Mouse (Mus musculus) macrophage (primary cell): ENCODE data around the gene Rnf111. TPM values are rescaled to one million over a fixed set of nuclear protein-coding genes. Genes with fewer than 3 reads are reported as not detected.
"Not testable (repeated sequence)": the region's sequence is repeated elsewhere in the genome, so short reads cannot be mapped to it uniquely, and the experiment has no call there.

ENCODE experiments used
- H3K27ac ChIP-seq: fragments of 350-480 bp; formaldehyde crosslinking; 2 replicates; pipeline ENCODE4 v1.9.0; 2021
- H3K36me3 ChIP-seq: fragments of 350-480 bp; formaldehyde crosslinking; 2 replicates; pipeline ENCODE4 v1.9.0; 2021; ENCODE audit errors: inconsistent target
- H3K4me3 ChIP-seq: fragments of 350-480 bp; formaldehyde crosslinking; 2 replicates; pipeline ENCODE4 v1.9.0; 2021; ENCODE audit errors: inconsistent target
- H3K79me2 ChIP-seq: fragments of 350-480 bp; formaldehyde crosslinking; 2 replicates; pipeline ENCODE4 v1.9.0; 2021; ENCODE audit errors: inconsistent target
- WGBS: methylation state at CpG from one replicate; pipeline ENCODE4 v1.1.7; 2026; ENCODE audit warnings: inconsistent platforms; ENCODE audit not compliant: missing documents; 5-methylcytosine and 5-hydroxymethylcytosine counted together
- polyA plus RNA-seq: library from polyadenylated mRNA; stranded (reverse); fragments of 250-400 nt; gene quantifications from 3 replicates; pipeline ENCODE4 v1.2.4, GENCODE M21; 2018; ENCODE audit warnings: inconsistent platforms
- total RNA-seq, 78 experiments: library from RNA; depleted of rRNA; stranded (reverse); fragments of 250-400 nt; gene quantifications; 1 replicate in 9 of 78; 2 replicates in 24 of 78; 3 replicates in 43 of 78; 4 replicates in 2 of 78; pipeline ENCODE4 v1.2.4; 2018; ENCODE audit warnings: inconsistent platforms in 56 of 78

Rnf111 gene
- 100 to 1,000 TPM; 186 to 315 (median 261) TPM for total RNA-seq (2018; cell fraction: chromatin; rRNA removed)
- 10 to 100 TPM; 33.3 to 57.1 (median 47.5) TPM for total RNA-seq (2018; cell fraction: cytosol; rRNA removed)
- total RNA-seq (2018; cell fraction: nucleus; rRNA removed), result 100 to 1,000 TPM; 108 to 232 (median 152) TPM
- 26.9 to 36.9 TPM (median 33.3 TPM) in 3 replicates for polyA plus RNA-seq

DNA sequence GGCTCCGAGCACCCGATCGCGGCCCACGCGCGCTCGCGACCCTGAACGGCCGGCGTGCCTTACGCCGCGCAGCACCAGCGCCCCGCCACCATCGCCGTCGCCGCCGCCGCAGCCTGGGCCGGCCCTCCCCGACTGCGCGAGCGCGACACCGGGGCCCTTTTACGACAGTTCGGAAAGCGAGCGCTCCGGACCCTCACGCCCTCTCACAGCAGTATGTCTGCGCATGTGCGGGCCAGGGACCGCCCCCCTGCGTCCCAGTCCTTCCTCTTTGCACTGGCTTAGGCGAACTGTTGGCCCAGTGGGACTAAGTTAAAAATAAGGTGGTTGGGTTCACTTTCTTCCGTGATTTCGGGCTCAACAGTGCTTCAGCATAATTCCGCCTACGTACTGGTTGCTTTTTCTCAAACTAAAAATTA is at the start of gene Rnf111:
Rnf111 (minus strand) TSS at position 100 of the 416 bp plus-strand sequence.
- H3K27ac ChIP-seq, result peak within 1 kb of the TSS; percentile 63
- peaks cover 2% of the 10 kb centered on the region; the same call in 1 of the 2 replicates for H3K36me3 ChIP-seq
- peaks cover 42% of the 10 kb centered on the region for H3K79me2 ChIP-seq
- WGBS, result under 1% methylated on average over 39 of the region's 45 CpGs
- peak within 1 kb of the TSS; percentile 59 for H3K4me3 ChIP-seq

DNA sequence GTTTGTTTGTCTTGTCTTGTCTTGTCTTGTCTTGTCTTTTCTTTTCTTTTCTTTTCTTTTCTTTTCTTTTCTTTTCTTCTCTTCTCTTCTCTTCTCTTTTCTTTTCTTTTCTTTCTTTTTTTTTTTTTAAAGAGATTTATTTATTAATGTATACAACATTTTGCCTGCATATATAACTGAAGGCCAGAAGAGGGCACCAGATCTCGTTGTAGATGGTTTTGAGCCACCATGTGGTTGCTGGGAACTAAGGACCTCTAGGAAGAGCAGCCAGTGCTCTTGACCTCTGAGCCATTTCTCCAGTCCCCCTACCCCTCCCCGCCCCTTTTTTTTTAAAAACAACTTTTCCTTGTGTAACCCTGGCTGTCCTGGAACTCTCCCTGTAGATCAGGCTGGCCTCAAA is 48.7 kb upstream of the Rnf111 start:
- not testable (repeated sequence) for H3K27ac ChIP-seq, H3K4me3 ChIP-seq, H3K36me3 ChIP-seq
- WGBS, result 100% methylated on average over 2 of the region's 2 CpGs
- H3K79me2 ChIP-seq, result peaks cover 95% of the 10 kb centered on the region

DNA sequence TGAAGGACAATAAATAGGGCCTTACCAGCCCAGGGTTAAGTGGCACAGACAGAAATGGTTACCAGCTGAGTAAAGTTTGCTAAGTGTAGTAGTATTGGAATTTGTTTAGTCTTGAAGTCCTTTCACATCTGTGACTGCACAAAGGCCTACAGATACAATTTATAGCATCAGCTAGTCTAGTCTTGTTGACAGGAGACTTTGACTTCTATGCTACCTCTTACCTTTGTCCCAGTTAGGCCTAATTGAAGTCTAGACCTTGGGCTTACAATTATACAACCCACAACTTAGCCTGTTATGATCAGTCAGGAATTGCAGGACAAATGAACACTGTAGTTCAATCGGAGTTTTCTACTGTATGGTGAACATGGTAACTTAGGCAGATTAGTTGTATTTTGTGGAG is 48.0 kb upstream of the Rnf111 start:
- 85% methylated on average over 1 of the region's 1 CpGs for WGBS
- Histone ChIP-seq H3K4me3 (no peak overlapping the region), H3K36me3 (peaks cover 6% of the 10 kb centered on the region; the same call in 1 of the 2 replicates), H3K27ac (no peak overlapping the region), H3K79me2 (peaks cover 95% of the 10 kb centered on the region)

DNA sequence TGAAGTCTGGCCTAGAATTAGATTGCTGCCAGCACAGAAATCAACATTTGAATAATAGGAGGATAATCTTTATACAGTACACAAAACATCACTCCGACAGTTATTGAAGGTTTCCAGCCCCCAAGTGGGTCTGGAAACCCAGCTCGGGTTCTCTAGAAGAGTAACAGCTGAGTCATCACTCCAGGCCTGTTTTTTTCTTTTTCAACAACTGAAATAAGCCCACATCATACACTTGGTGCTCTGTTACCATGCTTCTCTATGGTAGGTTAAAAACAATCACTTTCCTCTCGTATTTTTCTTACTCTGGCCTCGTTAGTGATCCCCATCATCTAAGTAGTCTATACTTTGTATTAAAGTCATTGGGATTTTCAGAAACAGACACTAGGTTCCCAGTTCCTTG is 44.8 kb upstream of the Rnf111 start:
- Histone ChIP-seq H3K36me3 (peaks cover 6% of the 10 kb centered on the region; the same call in 1 of the 2 replicates), H3K79me2 (peaks cover 98% of the 10 kb centered on the region), H3K4me3 (no peak overlapping the region), H3K27ac (no peak overlapping the region)
- WGBS, result 78% methylated on average over 4 of the region's 4 CpGs

DNA sequence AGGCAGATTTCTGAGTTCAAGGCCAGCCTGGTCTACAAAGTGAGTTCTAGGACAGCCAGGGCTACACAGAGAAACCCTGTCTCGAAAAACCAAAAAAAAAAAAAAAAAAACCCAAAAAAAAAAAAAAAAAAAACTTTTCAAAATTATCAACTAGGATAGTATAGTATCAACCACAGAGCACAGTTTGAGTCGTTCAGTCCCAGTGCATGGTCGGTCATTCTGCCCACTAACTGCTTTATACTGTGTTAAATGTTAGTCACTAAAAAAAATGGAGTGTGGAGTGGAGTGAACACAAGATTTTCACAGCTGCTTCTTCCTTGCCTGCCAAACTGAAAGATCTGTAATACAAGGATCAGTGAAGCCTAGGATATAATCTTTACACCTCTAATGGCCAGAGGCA is 43.1 kb upstream of the Rnf111 start:
- H3K79me2 ChIP-seq, result peaks cover 83% of the 10 kb centered on the region
- H3K4me3 ChIP-seq, H3K36me3 ChIP-seq, H3K27ac ChIP-seq: not testable (repeated sequence)
- WGBS, result 83% methylated on average over 2 of the region's 3 CpGs

DNA sequence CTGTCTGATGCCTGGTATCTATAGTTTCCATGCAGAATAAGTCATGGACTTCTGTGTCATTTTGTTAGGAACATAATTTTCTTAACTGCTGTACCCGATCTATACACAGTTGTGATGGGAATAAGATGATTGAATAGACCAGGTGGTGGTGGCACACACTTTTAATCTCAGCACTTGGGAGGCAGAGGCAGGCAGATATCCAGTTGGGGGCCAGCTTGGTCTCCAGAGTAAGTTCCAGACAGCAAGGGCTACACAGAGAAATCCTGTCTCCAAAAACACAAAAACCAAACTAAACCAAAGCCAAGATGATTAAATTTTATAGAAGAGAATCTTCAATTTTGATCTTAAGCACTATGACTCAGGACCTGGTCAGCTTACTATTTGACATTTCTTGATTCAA is 41.3 kb upstream of the Rnf111 start:
- Histone ChIP-seq H3K36me3 (no peaks in the 10 kb centered on the region), H3K79me2 (peaks cover 65% of the 10 kb centered on the region), H3K4me3 (no peak overlapping the region), H3K27ac (no peak overlapping the region)
- 93% methylated on average over 1 of the region's 1 CpGs for WGBS

DNA sequence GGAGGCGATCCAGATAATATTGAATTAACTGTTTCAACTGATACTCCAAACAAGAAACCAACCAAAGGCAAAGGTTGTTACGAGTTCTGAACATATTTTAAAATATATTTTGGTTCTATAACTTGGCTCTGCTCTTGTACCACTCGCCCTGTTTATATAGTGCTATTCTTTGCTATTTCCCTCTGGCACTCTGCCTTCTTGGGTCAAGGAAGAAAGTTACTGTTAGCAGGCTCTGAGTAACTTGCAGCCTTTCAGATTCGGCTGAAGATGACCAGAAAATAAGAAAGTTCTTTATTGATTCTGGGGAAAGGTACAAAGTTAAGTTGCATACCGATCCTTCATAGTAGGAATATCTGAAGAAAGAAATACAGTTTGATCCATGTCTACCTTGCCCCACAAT is 40.5 kb upstream of the Rnf111 start:
- Histone ChIP-seq H3K4me3 (peak overlapping the region; percentile 69), H3K27ac (no peak overlapping the region), H3K79me2 (peaks cover 57% of the 10 kb centered on the region)

DNA sequence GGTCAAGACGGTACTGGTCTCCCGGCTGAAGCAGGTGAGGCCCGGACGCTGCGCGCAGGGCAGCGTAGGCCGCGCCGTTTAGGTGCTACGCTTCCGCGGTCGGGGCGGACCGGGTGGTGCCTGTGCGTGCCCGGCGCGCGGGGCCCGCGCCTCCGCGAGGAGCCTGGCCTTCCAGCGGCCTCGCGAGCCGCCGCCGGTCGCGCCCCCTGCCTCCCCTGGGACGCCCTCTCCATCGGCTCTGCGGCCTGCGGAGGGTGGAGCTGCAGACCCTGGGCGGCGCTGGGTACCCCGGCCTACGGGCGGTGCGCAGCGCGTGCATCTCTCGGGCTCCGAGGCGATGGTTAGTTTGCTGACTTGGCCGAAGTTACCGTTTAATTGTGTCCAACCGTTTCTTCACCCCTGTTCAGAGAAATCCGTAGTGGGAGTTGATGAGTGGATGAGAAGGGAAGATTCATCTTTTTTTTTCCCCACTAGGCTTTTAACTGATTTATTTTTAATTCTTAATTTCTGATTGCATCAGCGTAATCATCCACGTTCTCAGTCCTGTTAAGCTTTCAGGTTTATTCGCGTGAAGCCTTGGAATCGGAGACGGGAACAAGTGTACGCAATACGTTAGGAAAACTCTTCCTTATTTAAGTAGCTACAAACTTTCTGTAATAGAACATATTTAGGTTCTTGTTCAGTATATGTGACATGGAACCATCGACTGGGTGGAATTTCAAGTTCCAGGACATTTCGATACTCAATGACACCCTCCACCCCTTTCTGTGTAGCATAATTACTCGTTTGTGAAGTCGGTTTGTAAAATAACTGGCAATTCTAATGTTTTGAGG is 39.7 kb upstream of the Rnf111 start:
- H3K36me3 ChIP-seq, result no peaks in the 10 kb centered on the region
- WGBS, result under 1% methylated on average over 61 of the region's 64 CpGs
- peaks cover 50% of the 10 kb centered on the region for H3K79me2 ChIP-seq
- H3K4me3 ChIP-seq, result peak overlapping the region; percentile 69
- peak overlapping the region; percentile 54 for H3K27ac ChIP-seq

More for the DNA sequence above, 40.5 kb upstream of the Rnf111 start:
- H3K36me3 ChIP-seq, result no peaks in the 10 kb centered on the region
- 47% methylated on average over 5 of the region's 5 CpGs for WGBS

DNA sequence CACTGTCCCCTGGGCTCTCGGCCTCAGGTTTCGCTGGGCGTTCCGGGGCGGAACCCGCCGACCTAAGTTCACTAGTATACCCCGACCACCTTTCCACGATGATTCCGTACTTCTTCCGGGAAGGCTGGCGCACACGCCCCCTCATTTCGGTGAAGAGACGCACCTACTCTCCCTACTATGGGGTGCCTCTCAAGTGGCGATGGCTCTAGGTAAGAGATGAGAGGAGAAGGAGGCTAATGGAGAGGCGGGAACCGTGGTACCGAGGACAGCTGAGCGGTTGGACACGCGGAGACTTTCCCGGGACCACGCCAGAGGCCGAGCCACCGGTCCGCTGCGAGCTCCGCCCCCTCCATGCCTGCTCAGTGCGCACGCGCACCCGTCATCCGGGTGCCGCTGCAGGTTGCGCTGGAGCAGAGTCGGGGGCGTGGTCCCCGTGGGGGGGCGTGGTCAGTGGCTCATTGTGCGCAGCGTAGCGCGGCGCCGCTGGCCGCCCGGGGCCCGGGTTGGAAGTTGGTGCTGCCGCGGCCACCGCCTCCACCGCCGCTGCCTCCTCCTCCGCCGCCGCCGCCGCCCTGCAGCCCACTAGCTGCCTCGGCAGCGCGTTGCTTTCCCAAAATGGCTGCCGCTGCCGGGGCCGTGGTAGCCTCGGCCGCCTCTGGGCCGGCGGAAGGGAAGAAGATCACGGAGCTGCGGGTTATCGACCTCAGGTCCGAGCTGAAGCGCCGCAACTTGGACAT is 38.9 kb upstream of the Rnf111 start, which contains the start of gene Sltm:
Sltm (plus strand) TSS at position 450 of the 737 bp plus-strand sequence.
- Histone ChIP-seq H3K27ac (peak within 1 kb of the TSS; percentile 54), H3K79me2 (peaks cover 42% of the 10 kb centered on the region), H3K4me3 (peak within 1 kb of the TSS; percentile 82), H3K36me3 (no peaks in the 10 kb centered on the region)
- WGBS, result under 1% methylated on average over 59 of the region's 75 CpGs

DNA sequence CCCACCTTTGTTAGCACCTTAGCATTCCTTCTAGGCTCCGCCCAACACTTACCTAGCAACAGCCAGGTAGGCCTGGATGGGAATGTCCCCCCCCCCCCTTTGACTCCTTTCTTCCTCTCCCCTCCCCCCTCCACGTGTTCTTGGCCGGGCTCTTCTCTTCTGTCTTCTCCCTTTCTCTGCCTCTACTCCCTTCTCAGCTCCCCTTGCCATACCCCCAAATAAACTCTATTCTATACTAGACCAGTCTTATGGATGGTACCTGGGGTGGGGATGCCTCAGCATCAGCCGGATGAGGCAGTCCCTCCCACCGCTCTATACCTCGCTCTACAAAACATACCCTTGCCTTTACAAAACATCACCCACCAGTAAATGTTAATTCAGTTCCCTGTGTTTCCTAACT is 38.1 kb upstream of the Rnf111 start:
- no peak overlapping the region for H3K27ac ChIP-seq
- peaks cover 33% of the 10 kb centered on the region for H3K79me2 ChIP-seq
- WGBS, result 35% methylated on average over 5 of the region's 6 CpGs
- peak overlapping the region; percentile 82 for H3K4me3 ChIP-seq
- H3K36me3 ChIP-seq, result no peaks in the 10 kb centered on the region

DNA sequence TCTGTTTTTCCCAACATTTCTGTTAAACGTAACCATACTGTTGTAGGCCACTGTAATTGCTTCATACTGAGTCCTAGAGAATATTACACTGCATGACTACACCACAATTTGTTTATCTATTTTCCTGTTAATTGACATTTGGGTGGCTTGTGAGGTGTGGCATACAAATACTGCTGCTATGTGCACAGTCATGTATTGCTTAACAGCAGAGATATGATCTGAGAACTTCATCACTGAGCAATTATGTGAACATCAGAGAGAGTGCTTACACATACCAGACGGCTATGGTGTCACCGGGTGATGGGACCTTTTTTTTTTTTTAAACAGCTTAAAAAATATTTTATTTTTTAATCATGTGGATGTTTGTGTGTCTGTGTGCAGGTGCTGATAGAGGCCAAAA is 29.8 kb upstream of the Rnf111 start:
- H3K79me2 ChIP-seq, result no peaks in the 10 kb centered on the region
- no peak overlapping the region for H3K4me3 ChIP-seq
- no peaks in the 10 kb centered on the region for H3K36me3 ChIP-seq
- no peak overlapping the region for H3K27ac ChIP-seq
- WGBS, result 68% methylated on average over 3 of the region's 3 CpGs

DNA sequence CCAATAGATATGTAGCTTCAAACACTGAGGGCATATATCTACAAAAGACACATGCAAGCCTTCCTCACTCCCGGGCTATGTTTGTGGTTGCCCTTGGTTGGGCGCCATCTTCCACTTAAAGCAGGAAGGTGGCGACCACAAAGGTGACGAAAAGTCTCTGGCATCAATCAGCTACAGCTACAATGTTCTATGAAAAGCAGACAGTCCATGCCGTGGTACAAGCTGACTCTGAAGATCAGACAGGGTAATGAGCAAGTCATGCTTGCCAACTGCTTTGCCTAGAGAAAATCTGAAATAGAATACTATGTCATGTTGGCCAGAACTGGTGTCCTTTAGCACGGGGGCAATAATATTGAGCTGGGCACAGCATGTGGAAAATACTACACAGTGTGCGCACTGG is 20.8 kb upstream of the Rnf111 start:
- Histone ChIP-seq H3K27ac (no peak overlapping the region), H3K79me2 (no peaks in the 10 kb centered on the region), H3K36me3 (no peaks in the 10 kb centered on the region), H3K4me3 (no peak overlapping the region)
- WGBS, result 40% methylated on average over 7 of the region's 7 CpGs

DNA sequence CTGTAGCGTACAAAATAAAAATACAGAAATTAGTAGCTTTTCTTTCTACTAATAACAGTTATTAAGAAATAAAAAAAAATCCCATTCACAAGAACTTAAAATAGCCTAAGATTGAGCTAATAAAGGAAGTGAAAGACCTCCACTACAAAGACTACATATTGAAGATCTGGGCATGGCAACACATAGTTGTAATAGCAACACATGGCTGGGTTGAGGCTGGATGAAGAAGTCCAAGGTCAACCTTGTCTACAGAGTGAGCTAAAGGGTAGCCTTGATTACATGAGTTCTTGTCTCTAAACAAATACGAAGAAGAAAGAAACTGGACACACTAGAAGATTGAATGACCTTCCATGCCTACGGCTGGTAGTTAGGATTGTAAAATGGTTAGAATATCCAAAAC is 20.3 kb upstream of the Rnf111 start:
- Histone ChIP-seq H3K4me3 (no peak overlapping the region), H3K36me3 (no peaks in the 10 kb centered on the region), H3K79me2 (no peaks in the 10 kb centered on the region), H3K27ac (no peak overlapping the region)
- WGBS, result 97% methylated on average over 3 of the region's 3 CpGs

DNA sequence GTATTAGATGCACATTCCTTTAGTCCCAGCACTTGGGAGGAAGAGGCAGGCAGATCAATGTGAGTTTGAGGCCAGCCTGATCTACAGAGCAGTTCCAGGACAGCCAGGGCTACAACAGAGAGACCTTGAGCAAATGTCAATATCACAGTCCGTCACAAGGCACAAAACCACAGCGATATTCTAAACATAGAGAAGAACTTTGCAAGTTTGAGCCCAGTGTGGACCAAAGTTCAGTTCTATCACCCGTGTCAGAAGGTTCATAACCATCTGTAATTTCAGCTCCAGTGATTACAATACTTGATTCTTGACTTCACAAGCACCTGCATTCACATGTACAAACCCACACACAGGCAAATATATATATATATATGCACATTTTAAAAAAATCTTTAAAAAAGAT is 17.1 kb upstream of the Rnf111 start:
- Histone ChIP-seq H3K79me2 (no peaks in the 10 kb centered on the region), H3K4me3 (no peak overlapping the region), H3K27ac (no peak overlapping the region), H3K36me3 (no peaks in the 10 kb centered on the region)
- WGBS, result 81% methylated on average over 3 of the region's 3 CpGs

DNA sequence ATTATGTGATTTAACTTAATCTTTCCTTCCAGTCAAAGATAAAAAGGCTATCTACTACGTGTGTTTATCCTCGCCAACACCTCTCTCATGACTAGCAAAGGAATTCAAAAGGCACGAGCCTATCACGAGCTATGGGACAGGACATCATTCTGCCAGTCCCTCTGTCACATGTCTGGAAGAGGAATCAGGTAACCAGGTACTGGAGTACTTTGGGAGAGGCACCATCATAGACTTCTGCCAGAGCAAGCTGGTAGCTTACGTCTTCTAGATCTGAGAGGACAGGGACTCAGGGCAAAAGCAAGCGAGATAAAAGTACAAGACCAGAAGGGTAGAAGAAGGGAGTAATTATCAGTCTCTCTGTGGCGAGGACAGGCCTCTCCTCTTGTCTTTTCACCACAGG is 8.2 kb upstream of the Rnf111 start:
- H3K27ac ChIP-seq, result no peak overlapping the region
- H3K4me3 ChIP-seq, result no peak overlapping the region
- H3K79me2 ChIP-seq, result no peaks in the 10 kb centered on the region
- H3K36me3 ChIP-seq, result no peaks in the 10 kb centered on the region
- WGBS, result 96% methylated on average over 7 of the region's 7 CpGs
